Mouse (Mus musculus) forebrain, embryonic 12.5 days (tissue): Measurements from ENCODE around the gene Rgs3. TPM values are rescaled to one million over a fixed set of nuclear protein-coding genes. Genes with fewer than 3 reads are reported as not detected.
A peak's percentile ranks its signal among the peaks of the same experiment; 100 is the strongest.

ENCODE experiments used
- ATAC-seq: fragments of 200-750 bp; cut with Nextera tagmentation; 2 replicates; pipeline ENCODE4 v1.8.0; 2017; ENCODE audit warnings: moderate TSS enrichment; ENCODE audit not compliant: low FRiP score
- H3K27ac ChIP-seq: fragments of 300-500 bp; sonication (generic); 2 replicates; pipeline ENCODE4 v1.5.1; 2016; ENCODE audit warnings: mild to moderate bottlenecking
- H3K27me3 ChIP-seq: fragments of 300-500 bp; sonication (generic); 2 replicates; pipeline ENCODE4 v1.6.1; 2016; ENCODE audit warnings: mild to moderate bottlenecking
- H3K36me3 ChIP-seq: fragments of 300-500 bp; sonication (generic); replicated peaks from 2 replicates; pipeline ENCODE4 v1.6.1; 2016; ENCODE audit warnings: mild to moderate bottlenecking
- H3K4me1 ChIP-seq: fragments of 300-500 bp; sonication (generic); 2 replicates; pipeline ENCODE4 v1.6.1; 2016
- H3K4me2 ChIP-seq: fragments of 300-500 bp; sonication (generic); 2 replicates; pipeline ENCODE4 v1.6.1; 2016; ENCODE audit warnings: mild to moderate bottlenecking, moderate library complexity
- H3K4me3 ChIP-seq: fragments of 300-500 bp; sonication (generic); replicated peaks from 2 replicates; pipeline ENCODE4 v1.5.1; 2016; ENCODE audit warnings: mild to moderate bottlenecking
- H3K9ac ChIP-seq: fragments of 300-500 bp; sonication (generic); 2 replicates; pipeline ENCODE4 v1.6.1; 2016; ENCODE audit warnings: mild to moderate bottlenecking
- H3K9me3 ChIP-seq: fragments of 300-500 bp; sonication (generic); 2 replicates; pipeline ENCODE4 v1.6.1; 2016
- WGBS: fragments of 180-500 bp; shearing (Covaris S2); methylation state at CpG from one replicate; pipeline ENCODE4 v1.1.7; 2016; 5-methylcytosine and 5-hydroxymethylcytosine counted together
- polyA plus RNA-seq: library from polyadenylated mRNA; unstranded; fragments of >200 nt; fragmentation: Nextera tagmentation; extraction: Ambion mirVana; gene quantifications from 2 replicates; pipeline ENCODE4 v1.2.1, GENCODE M21; 2016

Rgs3 gene
- polyA plus RNA-seq, 1 experiment from 2014 or later, result 54.3 TPM

DNA sequence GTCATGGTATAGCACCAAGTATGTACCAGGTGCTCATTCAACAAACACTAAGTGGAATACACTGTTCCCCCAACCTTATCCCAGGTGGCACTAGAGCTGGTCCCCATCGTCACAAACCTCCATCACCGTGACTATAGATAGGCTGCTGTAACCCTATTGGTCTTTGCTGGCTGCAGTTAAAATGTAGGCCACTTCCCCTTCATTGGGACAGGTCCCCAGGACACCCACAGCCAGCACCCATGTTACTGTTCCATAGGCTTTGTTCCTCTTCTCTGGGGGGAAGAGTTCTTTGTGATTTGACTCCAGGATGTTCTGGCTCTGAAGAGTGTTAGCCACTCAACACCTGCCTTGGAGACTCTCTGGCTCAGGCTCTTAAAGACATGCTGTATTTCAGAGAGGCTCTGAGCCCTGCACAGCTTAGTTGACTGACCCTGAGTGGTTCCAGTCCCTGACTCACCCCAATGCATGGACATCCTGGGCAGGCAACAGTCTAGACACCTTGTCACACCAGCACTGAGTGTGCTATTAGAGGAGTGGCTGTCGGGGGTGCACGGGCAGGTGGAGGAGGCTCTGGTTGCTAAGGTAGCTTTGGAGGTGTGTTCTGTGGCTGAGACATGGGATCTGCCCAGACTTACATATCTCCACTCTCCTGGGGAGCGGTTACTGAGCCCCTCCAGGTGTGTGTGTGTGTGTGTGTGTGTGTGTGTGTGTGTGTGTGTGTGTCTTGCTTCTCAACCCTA lies 94.4 kb downstream of the Rgs3 start:
- Histone ChIP-seq H3K27ac (no peak overlapping the region), H3K36me3 (peaks cover 18% of the 10 kb centered on the region), H3K4me1 (peaks cover 7% of the 10 kb centered on the region), H3K27me3 (no peaks in the 10 kb centered on the region), H3K9me3 (no peaks in the 10 kb centered on the region), H3K9ac (no peak overlapping the region), H3K4me2 (no peak overlapping the region), H3K4me3 (no peak overlapping the region)
- ATAC-seq, result no peak; the same call in 1 of the 2 replicates
- WGBS, result 91% methylated on average over 5 of the region's 5 CpGs

DNA sequence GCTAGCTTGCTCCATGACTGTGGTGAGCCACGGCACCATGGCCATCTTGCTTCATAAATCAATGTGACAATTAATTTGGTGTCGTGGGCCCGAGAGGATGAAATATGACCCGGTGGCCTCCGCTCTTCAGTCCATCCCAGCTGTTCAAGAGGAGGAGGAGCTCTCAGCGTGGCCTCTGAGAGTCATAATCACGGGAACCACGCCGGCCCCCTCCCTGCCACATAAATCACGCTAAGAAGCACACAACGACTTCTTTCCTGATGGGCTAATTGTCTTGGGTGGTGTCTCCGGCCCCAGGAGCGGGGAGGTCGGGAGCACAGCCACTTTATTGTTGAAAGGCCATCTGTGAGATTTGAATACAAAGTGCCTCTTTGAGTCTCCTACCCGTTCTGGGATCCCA lies 99.6 kb downstream of the Rgs3 start:
- Histone ChIP-seq H3K9me3 (no peaks in the 10 kb centered on the region), H3K9ac (no peak overlapping the region), H3K36me3 (peaks cover 11% of the 10 kb centered on the region; the same call in 1 of the 2 replicates), H3K4me1 (peaks cover 52% of the 10 kb centered on the region), H3K4me2 (no peak overlapping the region), H3K27ac (no peak overlapping the region), H3K4me3 (no peak overlapping the region), H3K27me3 (no peaks in the 10 kb centered on the region)
- 49% methylated on average over 15 of the region's 15 CpGs for WGBS
- ATAC-seq, result no peak

DNA sequence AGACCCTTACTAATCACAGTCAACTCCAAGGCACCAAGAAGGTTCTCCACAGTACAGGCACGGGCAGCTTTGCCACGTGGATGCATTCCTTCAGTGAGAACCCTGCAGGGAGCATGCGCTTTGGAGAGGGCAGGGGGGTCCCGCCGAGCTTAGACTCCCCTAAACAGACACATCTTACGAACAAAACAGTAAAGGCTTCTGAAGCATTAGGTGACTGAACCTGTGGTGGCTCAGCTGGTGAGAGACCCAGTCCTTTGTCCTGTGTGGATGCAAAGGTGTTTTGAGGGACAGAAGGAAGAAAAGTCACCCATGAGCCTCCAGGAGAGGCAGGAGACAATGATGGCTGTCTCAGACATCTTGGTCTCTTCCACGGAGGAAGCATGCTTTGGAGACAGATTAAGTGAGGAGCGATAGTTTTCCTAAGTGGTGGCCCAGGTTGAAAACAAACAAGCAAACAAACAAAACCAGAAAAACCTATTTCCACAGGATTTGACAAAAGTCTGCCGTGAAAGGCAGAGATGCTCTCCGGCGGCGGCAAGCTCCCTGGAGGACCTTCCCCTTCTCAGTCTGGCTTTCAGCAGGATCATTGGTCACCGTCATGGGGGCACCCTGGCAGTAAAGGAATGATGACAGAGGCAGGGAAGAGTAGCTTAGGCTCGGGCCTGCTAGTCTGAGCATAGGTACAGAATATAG lies 100.4 kb downstream of the Rgs3 start:
- Histone ChIP-seq H3K4me2 (peak overlapping the region; percentile 25; the same call in 1 of the 2 replicates), H3K4me3 (no peak overlapping the region), H3K36me3 (peaks cover 11% of the 10 kb centered on the region; the same call in 1 of the 2 replicates), H3K9ac (0 out of 2 replicates have a peak overlapping the region, but pooled peaks have one; percentile 12), H3K9me3 (no peaks in the 10 kb centered on the region), H3K27me3 (no peaks in the 10 kb centered on the region), H3K27ac (peak overlapping the region; percentile 84), H3K4me1 (peaks cover 52% of the 10 kb centered on the region)
- no peak for ATAC-seq
- WGBS, result 11% methylated on average over 14 of the region's 14 CpGs

DNA sequence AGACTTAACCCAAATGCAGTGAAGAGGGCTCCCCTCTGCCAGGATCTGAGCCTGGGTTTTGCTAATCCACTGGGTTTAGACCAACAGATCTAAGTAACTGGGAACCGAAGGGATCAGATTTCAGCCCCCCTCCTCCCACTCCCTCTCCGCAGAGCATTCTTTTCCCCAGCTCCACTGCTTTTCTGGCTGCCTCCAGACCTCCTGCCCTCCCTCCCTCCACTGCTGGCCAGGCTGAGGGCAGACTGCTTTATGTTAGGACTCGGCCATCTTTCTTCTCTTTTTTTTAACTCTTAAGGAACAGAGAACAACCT lies 100.9 kb downstream of the Rgs3 start:
- Histone ChIP-seq H3K27ac (peak overlapping the region; percentile 84), H3K27me3 (no peaks in the 10 kb centered on the region), H3K9me3 (no peaks in the 10 kb centered on the region), H3K36me3 (peaks cover 11% of the 10 kb centered on the region; the same call in 1 of the 2 replicates), H3K9ac (no peak overlapping the region), H3K4me3 (no peak overlapping the region), H3K4me1 (peaks cover 52% of the 10 kb centered on the region), H3K4me2 (peak overlapping the region; percentile 25; the same call in 1 of the 2 replicates)
- WGBS, result 3% methylated on average over 3 of the region's 3 CpGs
- ATAC-seq, result peak; percentile 66

DNA sequence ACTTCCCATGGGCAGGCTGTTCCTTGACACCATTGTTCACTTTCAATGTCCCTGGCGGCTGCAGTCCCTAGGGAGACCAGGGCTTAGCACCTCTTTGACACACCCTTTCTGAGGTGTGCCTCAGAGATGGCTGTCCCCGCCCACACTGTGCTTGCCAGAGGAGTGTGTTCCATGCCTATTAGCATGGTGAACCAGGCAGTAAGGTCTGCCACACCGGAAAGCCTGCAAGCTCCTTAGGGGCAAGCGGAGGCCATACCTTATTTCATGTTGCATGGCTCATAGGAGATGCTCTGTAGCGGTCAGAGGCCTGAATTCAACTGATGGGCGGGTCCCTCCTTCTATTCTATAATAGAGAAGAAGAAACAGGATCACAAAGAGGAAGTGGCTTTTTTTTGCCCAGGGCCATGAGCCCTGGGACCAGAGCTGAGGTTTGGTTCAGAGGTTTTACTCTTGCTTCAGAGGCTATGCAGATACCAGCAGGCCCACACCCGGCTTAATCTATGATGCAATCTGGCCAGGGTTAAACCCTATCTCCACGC lies 101.7 kb downstream of the Rgs3 start:
- H3K4me1 ChIP-seq, result peaks cover 52% of the 10 kb centered on the region
- H3K4me3 ChIP-seq, result no peak overlapping the region
- no peak overlapping the region for H3K9ac ChIP-seq
- H3K27me3 ChIP-seq, result no peaks in the 10 kb centered on the region
- H3K36me3 ChIP-seq, result 0 out of 2 replicates have a peak, but pooled peaks cover 11% of the 10 kb centered on the region
- no peaks in the 10 kb centered on the region for H3K9me3 ChIP-seq
- no peak for ATAC-seq
- no peak overlapping the region for H3K4me2 ChIP-seq
- H3K27ac ChIP-seq, result peak overlapping the region; percentile 84; the same call in 1 of the 2 replicates
- WGBS, result 69% methylated on average over 8 of the region's 8 CpGs

DNA sequence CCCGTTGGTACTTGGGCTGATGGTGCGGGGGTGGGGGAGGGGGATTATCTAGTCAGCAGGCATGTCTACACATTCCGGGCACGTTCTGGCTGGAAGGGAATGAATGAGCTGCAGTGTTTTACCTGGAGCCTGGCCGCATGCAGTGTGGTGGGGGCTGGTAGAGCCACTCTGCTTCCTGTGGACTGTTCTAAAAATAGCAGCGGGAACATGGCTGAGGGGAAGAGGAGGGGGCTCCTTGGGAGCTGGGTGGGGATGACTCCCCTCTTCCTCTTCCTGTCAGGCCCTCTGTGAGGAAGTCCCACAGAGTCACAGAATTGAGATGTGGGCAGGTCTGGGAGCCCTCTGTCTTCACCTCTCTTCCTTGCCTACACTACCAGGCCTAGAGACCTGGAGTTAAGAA lies 103.7 kb downstream of the Rgs3 start:
- H3K4me1 ChIP-seq, result peaks cover 52% of the 10 kb centered on the region
- H3K27me3 ChIP-seq, result no peaks in the 10 kb centered on the region
- H3K9ac ChIP-seq, result no peak overlapping the region
- H3K9me3 ChIP-seq, result no peaks in the 10 kb centered on the region
- peak overlapping the region; percentile 5 for H3K4me2 ChIP-seq
- peak overlapping the region; percentile 75 for H3K27ac ChIP-seq
- peak; percentile 86 for ATAC-seq
- no peak overlapping the region for H3K4me3 ChIP-seq
- 4% methylated on average over 6 of the region's 6 CpGs for WGBS
- no peaks in the 10 kb centered on the region for H3K36me3 ChIP-seq

DNA sequence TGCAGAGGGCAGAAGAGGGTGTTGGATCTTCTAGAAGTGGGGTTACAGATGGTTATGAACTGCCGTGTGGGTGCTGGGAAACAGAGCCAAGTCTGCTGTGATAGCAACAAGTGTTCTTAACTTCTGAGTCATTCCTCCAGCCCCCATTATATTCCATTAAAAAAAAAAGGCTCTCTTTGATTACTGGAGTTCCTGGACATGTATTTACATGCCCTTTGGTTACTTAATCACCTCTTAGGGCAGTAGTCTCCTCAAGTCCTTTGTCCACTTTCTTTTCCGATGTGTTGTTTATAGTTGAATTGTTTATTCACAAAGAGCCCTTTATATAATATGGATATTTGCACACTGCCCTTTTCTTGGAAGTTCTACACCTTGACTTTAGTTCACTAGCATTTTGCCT lies 106.2 kb downstream of the Rgs3 start:
- H3K4me1 ChIP-seq, result peaks cover 28% of the 10 kb centered on the region

DNA sequence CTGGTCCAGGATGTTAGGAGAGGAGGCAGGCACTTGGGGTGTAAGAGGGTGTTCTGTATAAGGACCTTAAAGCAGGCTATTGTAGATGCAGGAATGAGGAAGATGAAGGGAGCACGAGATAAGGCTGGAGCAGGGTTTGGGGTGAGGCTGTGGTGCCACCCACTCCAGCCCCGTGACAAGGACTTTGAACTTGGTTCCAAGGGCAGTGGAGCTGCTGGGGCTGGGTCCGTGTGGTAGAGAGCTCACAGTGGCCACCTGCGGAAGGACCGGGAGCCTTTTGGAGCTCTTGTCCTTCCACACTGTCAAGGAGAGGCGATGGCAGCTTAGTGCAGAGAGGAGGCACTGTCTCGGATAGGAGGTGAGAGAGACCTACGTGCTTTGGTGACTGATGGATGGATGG lies 109.0 kb downstream of the Rgs3 start:
- Histone ChIP-seq H3K27ac (no peak overlapping the region), H3K4me1 (peaks cover 9% of the 10 kb centered on the region), H3K9ac (no peak overlapping the region), H3K4me2 (no peak overlapping the region), H3K27me3 (no peaks in the 10 kb centered on the region), H3K4me3 (no peak overlapping the region), H3K9me3 (no peaks in the 10 kb centered on the region), H3K36me3 (no peaks in the 10 kb centered on the region)
- 92% methylated on average over 8 of the region's 8 CpGs for WGBS
- no peak for ATAC-seq

More for the DNA sequence above, 106.2 kb downstream of the Rgs3 start:
- Histone ChIP-seq H3K9me3 (no peaks in the 10 kb centered on the region), H3K27me3 (no peaks in the 10 kb centered on the region), H3K4me2 (no peak overlapping the region), H3K36me3 (no peaks in the 10 kb centered on the region), H3K27ac (no peak overlapping the region), H3K9ac (no peak overlapping the region), H3K4me3 (no peak overlapping the region)
- ATAC-seq, result no peak
- 62% methylated on average over 2 of the region's 2 CpGs for WGBS

DNA sequence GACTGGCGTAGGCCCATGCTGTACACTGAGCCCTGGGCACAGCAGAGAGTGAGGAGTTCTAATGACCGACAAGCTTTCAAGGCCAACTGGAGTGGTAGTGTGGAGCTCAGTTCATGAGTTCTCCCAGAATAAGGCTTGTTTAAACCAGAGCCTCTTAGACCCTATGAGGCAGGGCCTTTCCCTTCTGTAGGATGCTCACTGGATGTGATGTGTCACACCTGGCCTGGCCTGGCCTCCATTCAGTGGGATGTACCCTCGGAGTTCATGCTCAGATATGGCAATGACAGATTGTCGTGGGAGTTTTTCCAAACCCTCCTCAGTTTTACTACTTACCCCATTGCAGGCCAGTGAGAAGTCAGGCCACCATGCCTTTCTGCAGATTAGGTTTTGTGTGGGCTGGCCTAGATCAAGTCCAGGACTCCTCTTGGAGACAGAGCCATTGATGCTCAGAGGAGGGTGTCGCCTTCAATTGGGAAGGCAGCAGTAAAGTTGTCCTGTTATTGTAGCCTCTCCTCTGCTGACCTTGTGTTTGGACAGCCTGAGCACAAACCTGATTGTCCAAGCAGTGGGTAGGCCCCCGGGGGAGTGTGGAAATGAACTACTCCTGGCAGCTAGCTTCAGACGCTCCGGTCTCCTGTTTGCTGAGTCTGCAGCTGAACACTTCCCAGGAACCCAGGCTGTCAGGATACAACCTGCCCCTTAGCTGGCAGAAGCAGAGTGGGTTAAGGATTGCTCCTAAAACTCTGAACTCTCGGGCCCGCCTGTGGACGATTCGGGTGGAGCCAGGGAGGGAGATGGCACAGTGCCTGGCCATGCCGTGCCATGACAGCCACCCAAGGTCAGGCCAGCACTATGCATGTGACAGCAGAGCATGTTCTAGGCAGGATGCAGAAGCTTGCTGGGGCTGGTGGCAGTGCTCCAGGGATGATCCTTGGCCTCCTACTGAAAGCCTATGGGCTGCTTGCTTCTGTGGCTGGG lies 109.7 kb downstream of the Rgs3 start:
- H3K27ac ChIP-seq, result no peak overlapping the region
- no peaks in the 10 kb centered on the region for H3K9me3 ChIP-seq
- no peak for ATAC-seq
- no peaks in the 10 kb centered on the region for H3K36me3 ChIP-seq
- no peak overlapping the region for H3K9ac ChIP-seq
- no peaks in the 10 kb centered on the region for H3K27me3 ChIP-seq
- no peak overlapping the region for H3K4me2 ChIP-seq
- H3K4me3 ChIP-seq, result no peak overlapping the region
- peaks cover 6% of the 10 kb centered on the region for H3K4me1 ChIP-seq
- 91% methylated on average over 13 of the region's 13 CpGs for WGBS

DNA sequence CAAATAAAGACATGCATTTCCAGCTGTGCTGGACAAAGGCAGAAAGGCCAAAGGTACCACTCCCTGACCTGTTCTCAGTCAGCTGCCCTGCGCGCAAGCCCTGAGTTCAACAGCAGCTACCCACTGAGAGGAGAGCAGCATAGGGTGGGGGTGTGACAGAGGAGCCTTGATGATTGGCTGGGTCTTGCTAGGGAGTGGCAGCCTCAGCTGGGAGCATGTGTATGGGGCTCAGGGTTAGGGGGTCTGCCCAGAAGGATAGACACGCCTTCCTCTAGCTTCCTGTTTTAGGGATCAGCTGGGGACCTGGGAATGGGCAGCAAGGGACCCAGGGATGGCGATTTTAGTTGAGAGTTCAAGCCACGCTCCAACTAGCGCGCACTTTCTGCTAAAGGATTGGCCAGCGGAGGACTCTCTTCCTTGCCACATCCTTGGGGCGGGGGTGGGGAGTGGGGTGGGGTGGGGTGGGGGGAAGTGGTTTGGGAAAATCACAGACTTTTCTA lies 113.9 kb downstream of the Rgs3 start:
- no peaks in the 10 kb centered on the region for H3K9me3 ChIP-seq
- H3K4me2 ChIP-seq, result peak overlapping the region; percentile 68
- ATAC-seq, result peak; percentile 86
- H3K36me3 ChIP-seq, result 0 out of 2 replicates have a peak, but pooled peaks cover 4% of the 10 kb centered on the region
- no peaks in the 10 kb centered on the region for H3K27me3 ChIP-seq
- H3K4me1 ChIP-seq, result peaks cover 44% of the 10 kb centered on the region
- under 1% methylated on average over 9 of the region's 9 CpGs for WGBS
- peak overlapping the region; percentile 57 for H3K4me3 ChIP-seq
- H3K27ac ChIP-seq, result peak overlapping the region; percentile 66
- H3K9ac ChIP-seq, result peak overlapping the region; percentile 71

DNA sequence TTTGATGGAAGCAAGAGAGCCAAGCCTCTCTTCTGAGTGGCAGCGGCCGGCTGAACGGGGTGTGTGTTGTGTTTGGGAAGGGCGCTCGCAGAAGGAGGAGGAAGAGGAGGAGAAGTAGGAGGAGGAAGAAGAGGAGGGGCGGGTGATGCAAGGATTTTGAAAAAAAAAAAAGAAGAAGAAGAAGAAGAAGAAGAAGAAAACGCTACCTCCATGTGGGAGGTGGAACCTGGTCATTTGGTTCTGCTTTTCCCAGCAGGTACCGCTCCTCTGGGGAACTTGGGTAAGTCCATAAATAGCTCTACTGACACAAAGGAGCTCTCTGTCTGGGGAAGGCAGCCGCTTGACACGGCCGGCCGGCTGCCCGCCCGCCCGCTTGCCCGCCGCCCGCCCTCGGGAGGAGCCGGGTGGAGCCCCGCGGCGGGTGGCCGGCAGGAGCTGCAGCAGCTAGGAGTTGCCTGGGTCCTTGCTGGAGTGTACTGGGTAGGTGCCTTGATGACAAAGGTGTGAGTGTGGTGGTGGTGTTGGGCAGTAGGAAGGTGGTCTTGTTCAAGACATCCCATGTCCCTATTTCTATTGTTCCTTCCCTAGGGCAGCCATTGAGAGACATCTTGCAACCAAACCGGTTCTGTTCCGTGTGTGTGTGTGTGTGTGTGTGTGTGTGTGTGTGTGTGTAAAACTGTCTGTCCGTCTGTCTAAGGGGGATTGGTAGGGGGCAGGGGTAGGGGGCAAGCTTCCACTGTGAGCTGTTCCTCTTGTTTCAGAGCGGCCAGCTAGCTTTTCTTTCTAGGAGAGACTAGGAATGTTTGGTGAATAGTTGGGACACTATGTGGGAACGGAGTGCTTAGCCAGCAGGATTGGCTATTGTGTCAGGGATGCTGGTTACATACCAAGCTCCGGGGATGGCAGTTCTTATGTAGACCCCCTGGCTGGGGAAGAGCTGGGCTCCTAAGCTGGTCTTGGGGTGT lies 114.7 kb downstream of the Rgs3 start:
- peaks cover 44% of the 10 kb centered on the region for H3K4me1 ChIP-seq

More for the DNA sequence above, 114.7 kb downstream of the Rgs3 start:
- Histone ChIP-seq H3K4me2 (peak overlapping the region; percentile 68), H3K9ac (peak overlapping the region; percentile 71), H3K9me3 (no peaks in the 10 kb centered on the region), H3K27me3 (no peaks in the 10 kb centered on the region), H3K36me3 (0 out of 2 replicates have a peak, but pooled peaks cover 4% of the 10 kb centered on the region), H3K27ac (peak overlapping the region; percentile 66), H3K4me3 (peak overlapping the region; percentile 57)
- ATAC-seq, result peak; percentile 70
- WGBS, result 1% methylated on average over 30 of the region's 30 CpGs
